Mouse (Mus musculus) cortical plate, adult 2 months (tissue): ENCODE results near the gene Slc27a2. TPM values are rescaled to one million over a fixed set of nuclear protein-coding genes. Genes with fewer than 3 reads are reported as not detected.

Experiments used
- H3K27ac ChIP-seq: fragments of 200-500 bp; 2 replicates; pipeline ENCODE4 v1.5.1; 2012; ENCODE audit warnings: low read length, control low read depth, inconsistent platforms; ENCODE audit not compliant: insufficient read depth
- H3K4me1 ChIP-seq: fragments of 200-500 bp; 2 replicates; pipeline ENCODE4 v1.6.1; 2011; ENCODE audit warnings: low read length; ENCODE audit not compliant: control insufficient read depth, insufficient read depth
- H3K4me3 ChIP-seq: fragments of 200-500 bp; 2 replicates; pipeline ENCODE4 v1.5.1; 2011; ENCODE audit warnings: mild to moderate bottlenecking, low read length, control low read depth; ENCODE audit not compliant: insufficient read depth
- CTCF ChIP-seq: fragments of 200-500 bp; IDR thresholded peaks from 2 replicates; pipeline ENCODE4 v1.5.1; 2011; ENCODE audit warnings: mild to moderate bottlenecking, control low read depth, low read length; ENCODE audit not compliant: insufficient read depth; ENCODE audit errors: extremely low read depth
- POLR2A ChIP-seq: fragments of 200-500 bp; IDR thresholded peaks from 2 replicates; pipeline ENCODE4 v1.6.1; 2011; ENCODE audit warnings: mild to moderate bottlenecking, low read length, control low read depth; ENCODE audit not compliant: insufficient read depth; ENCODE audit errors: extremely low read depth
- polyA plus RNA-seq: library from polyadenylated mRNA; depleted of rRNA; stranded (reverse); fragments of >200 nt; gene quantifications from 2 replicates; pipeline ENCODE4 v1.2.3, GENCODE M21; 2012; rRNA removed

Slc27a2 gene
- polyA plus RNA-seq, 1 experiment: 5.0 TPM

- H3K27ac ChIP-seq: no peak overlapping the region
- H3K4me3 ChIP-seq: no peak overlapping the region
- no peak for TF ChIP-seq CTCF
- no peak for TF ChIP-seq POLR2A
- H3K4me1 ChIP-seq: peaks cover 2% of the 10 kb centered on the region; the same call in 1 of the 2 replicates
These were observed 70.9 kb downstream of the Slc27a2 start for GRCm38 (mm10) chr2:126623138-126623537.

GRCm38 (mm10) chr2:126628455-126628995 is 76.3 kb downstream of the Slc27a2 start:
- peaks cover 2% of the 10 kb centered on the region; the same call in 1 of the 2 replicates for H3K4me1 ChIP-seq
- TF ChIP-seq POLR2A: no peak
- TF ChIP-seq CTCF: no peak
- H3K27ac ChIP-seq: no peak overlapping the region
- H3K4me3 ChIP-seq: no peak overlapping the region

- no peak overlapping the region for H3K27ac ChIP-seq
- TF ChIP-seq CTCF: no peak
- no peak for TF ChIP-seq POLR2A
- no peaks in the 10 kb centered on the region for H3K4me1 ChIP-seq
- H3K4me3 ChIP-seq: no peak overlapping the region
These were observed 81.0 kb downstream of the Slc27a2 start for GRCm38 (mm10) chr2:126633165-126633564.

- Histone ChIP-seq H3K4me1 (no peaks in the 10 kb centered on the region), H3K27ac (no peak overlapping the region), H3K4me3 (no peak overlapping the region)
- no peak for TF ChIP-seq CTCF
- no peak for TF ChIP-seq POLR2A
These were observed 84.0 kb downstream of the Slc27a2 start for GRCm38 (mm10) chr2:126635939-126636823.

Other genes starting within 250 kb of the Slc27a2 start
- 0.04 TPM in 1 of 2 replicates, not detected in the other for gene Atp8b4, start 51.7 kb upstream of the Slc27a2 start, polyA plus RNA-seq
- gene Hdc, start 66.9 kb downstream of the Slc27a2 start, polyA plus RNA-seq: 1.3 and 1.6 TPM in 2 replicates
- gene Gabpb1, start 123.9 kb downstream of the Slc27a2 start, polyA plus RNA-seq: 19.6 and 20.9 TPM in 2 replicates
- gene Usp8, start 154.9 kb downstream of the Slc27a2 start, polyA plus RNA-seq: 39.0 and 39.2 TPM in 2 replicates
- 3.1 and 4.0 TPM in 2 replicates for gene Usp50, start 231.1 kb downstream of the Slc27a2 start, polyA plus RNA-seq